Mouse (Mus musculus) ES-E14 (cell line): ENCODE measurements around the gene Hspa1l. TPM values are rescaled to one million over a fixed set of nuclear protein-coding genes. Genes with fewer than 3 reads are reported as not detected.
A peak's percentile ranks its signal among the peaks of the same experiment; 100 is the strongest.

Experiments used
- DNase-seq: peaks from one replicate; pipeline ENCODE4 v3.0.0-alpha.2; 2013; ENCODE audit warnings: low read depth, low spot score
- H3K27ac ChIP-seq: 2 replicates; pipeline ENCODE4 v1.5.1; 2012; ENCODE audit warnings: low read depth, mild to moderate bottlenecking, low read length, moderate library complexity, mixed read lengths; ENCODE audit not compliant: poor library complexity, insufficient read depth, severe bottlenecking
- H3K36me3 ChIP-seq: 2 replicates; pipeline ENCODE4 v1.6.1; 2012; ENCODE audit warnings: mild to moderate bottlenecking, low read length, moderate library complexity, mixed read lengths; ENCODE audit not compliant: control insufficient read depth, poor library complexity, insufficient read depth, severe bottlenecking
- H3K4me1 ChIP-seq, 2 experiments: fragments of 150-350 bp in 1 of 2; sonication (generic) in 1 of 2; 2 replicates each; pipeline ENCODE4 v1.6.1; 2012; ENCODE audit warnings: low read length in 2 of 2, mild to moderate bottlenecking in 1 of 2, mixed read lengths in 1 of 2; ENCODE audit not compliant: control insufficient read depth in 2 of 2, insufficient read depth in 2 of 2, poor library complexity in 1 of 2
- H3K4me3 ChIP-seq, 2 experiments: fragments of 150-350 bp in 1 of 2; sonication (generic) in 1 of 2; 2 replicates each; pipeline ENCODE4 v1.5.1; 2012; ENCODE audit warnings: low read length in 2 of 2, low read depth in 1 of 2, mild to moderate bottlenecking in 1 of 2, mixed read lengths in 1 of 2; ENCODE audit not compliant: insufficient read depth in 1 of 2, poor library complexity in 1 of 2, severe bottlenecking in 1 of 2
- H3K9ac ChIP-seq: 2 replicates; pipeline ENCODE4 v1.6.1; 2012; ENCODE audit warnings: low read depth, mild to moderate bottlenecking, low read length, mixed read lengths; ENCODE audit not compliant: poor library complexity, insufficient read depth, severe bottlenecking
- H3K9me3 ChIP-seq: fragments of 150-350 bp; sonication (generic); 2 replicates; pipeline ENCODE4 v1.6.1; 2012; ENCODE audit warnings: low read depth, mild to moderate bottlenecking, low read length; ENCODE audit not compliant: control insufficient read depth, insufficient read depth
- CHD2 ChIP-seq: IDR thresholded peaks from 2 replicates; pipeline ENCODE4 v1.6.1; 2014; ENCODE audit warnings: mild to moderate bottlenecking, low read depth, low read length, inconsistent platforms
- HCFC1 ChIP-seq: IDR thresholded peaks from 2 replicates; pipeline ENCODE4 v1.6.1; 2012; ENCODE audit warnings: low read length, inconsistent platforms, borderline replicate concordance; ENCODE audit not compliant: insufficient read depth
- MAFK ChIP-seq: IDR thresholded peaks from 2 replicates; pipeline ENCODE4 v1.6.1; 2014; ENCODE audit warnings: mild to moderate bottlenecking, low read depth, low read length, inconsistent platforms; ENCODE audit not compliant: insufficient read depth
- ZC3H11A ChIP-seq: IDR thresholded peaks from 2 replicates; pipeline ENCODE4 v1.6.1; 2012; ENCODE audit warnings: low read depth, mild to moderate bottlenecking, inconsistent platforms, low read length, borderline replicate concordance
- ZNF384 ChIP-seq: IDR thresholded peaks from 2 replicates; pipeline ENCODE4 v1.6.1; 2012; ENCODE audit warnings: low read depth, low read length, inconsistent platforms
- in situ Hi-C, 2 experiments: fragments of 600-800 bp; cut with MboI; formaldehyde crosslinking; loops; one replicate each; pipeline ENCODE4 v1.15.1; 2025; ENCODE audit warnings: low sequenced_read_pairs in 2 of 2, inconsistent platforms in 1 of 2; ENCODE audit not compliant: unreplicated experiment in 2 of 2
- total RNA-seq: library from RNA; depleted of rRNA; stranded (reverse); fragments of 300-350 nt; gene quantifications from 2 replicates; pipeline ENCODE4 v1.2.3, GENCODE M21; 2012

Gene Hspa1l
- total RNA-seq, 1 experiment: 0.45 TPM

- Histone ChIP-seq H3K36me3 (no peaks in the 10 kb centered on the region), H3K4me1 (peaks cover 3 to 9% of the 10 kb centered on the region in 2 experiments; a peak in 2 of 4 replicates), H3K9me3 (no peaks in the 10 kb centered on the region), H3K27ac (no peak overlapping the region), H3K4me3 (peak overlapping the region; percentile 85 to 94), H3K9ac (0 out of 2 replicates have a peak overlapping the region, but pooled peaks have one; percentile 1)
- TF ChIP-seq CHD2 (no peak), ZNF384 (no peak), ZC3H11A (no peak), MAFK (no peak), HCFC1 (no peak)
- no peak for DNase-seq
- in situ Hi-C loops: no loop called here
Measured at GRCm38 (mm10) chr17:34959881-34960515, 12.5 kb upstream of the Hspa1l start.

GRCm38 (mm10) chr17:34960702-34961493 is 11.6 kb upstream of the Hspa1l start:
- in situ Hi-C loops: no loop called here
- Histone ChIP-seq H3K27ac (no peak overlapping the region), H3K36me3 (no peaks in the 10 kb centered on the region), H3K9ac (no peak overlapping the region), H3K4me1 (peaks cover 3 to 16% of the 10 kb centered on the region in 2 experiments; a peak in 2 of 4 replicates), H3K9me3 (no peaks in the 10 kb centered on the region), H3K4me3 (no peak overlapping the region)
- no peak for DNase-seq
- TF ChIP-seq ZNF384 (no peak), MAFK (no peak), CHD2 (no peak), ZC3H11A (no peak), HCFC1 (no peak)

- Histone ChIP-seq H3K27ac (no peak overlapping the region), H3K4me3 (no peak overlapping the region), H3K4me1 (peaks cover 3 to 16% of the 10 kb centered on the region in 2 experiments; a peak in 2 of 4 replicates), H3K36me3 (no peaks in the 10 kb centered on the region), H3K9me3 (no peaks in the 10 kb centered on the region), H3K9ac (no peak overlapping the region)
- DNase-seq: no peak
- in situ Hi-C loops: no loop called here
- no peak for TF ChIP-seq ZC3H11A
- TF ChIP-seq CHD2: no peak
- no peak for TF ChIP-seq ZNF384
- TF ChIP-seq MAFK: no peak
- no peak for TF ChIP-seq HCFC1
Measured at GRCm38 (mm10) chr17:34962125-34962524, 10.4 kb upstream of the Hspa1l start.

- no peak for DNase-seq
- Histone ChIP-seq H3K4me3 (no peak overlapping the region), H3K9me3 (no peaks in the 10 kb centered on the region), H3K9ac (no peak overlapping the region), H3K36me3 (no peaks in the 10 kb centered on the region), H3K4me1 (peaks cover 3 to 16% of the 10 kb centered on the region in 2 experiments; a peak in 2 of 4 replicates), H3K27ac (no peak overlapping the region)
- TF ChIP-seq CHD2: no peak
- no peak for TF ChIP-seq ZNF384
- TF ChIP-seq ZC3H11A: no peak
- TF ChIP-seq MAFK: no peak
- TF ChIP-seq HCFC1: no peak
- in situ Hi-C loops: no loop called here
Measured at GRCm38 (mm10) chr17:34962841-34963240, 9.7 kb upstream of the Hspa1l start.
